Comparison of ENCODE assay signal across 13 mouse cellular contexts in the genomic region with DNA sequence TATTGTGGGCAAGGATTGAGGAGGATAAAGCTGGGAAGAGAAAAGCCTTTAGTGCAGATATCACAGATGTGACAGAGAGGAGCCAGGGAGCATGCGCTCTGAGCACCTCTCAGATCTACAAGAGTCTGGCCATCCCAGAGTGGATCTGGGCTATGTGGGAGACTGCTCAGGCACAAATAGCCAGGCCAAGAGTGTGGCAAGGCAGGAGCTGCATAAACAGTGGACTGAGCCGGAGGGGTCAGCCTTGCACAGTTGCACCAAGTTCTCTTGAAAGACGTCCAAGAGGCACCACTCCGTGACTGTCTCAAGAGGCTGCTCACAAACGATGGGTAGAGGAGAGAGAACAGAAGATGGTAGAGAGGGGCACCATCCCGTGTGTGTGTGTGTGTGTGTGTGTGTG.
"Had no signal": no experiment of that assay in that cellular context is flagged by ENCODE, and none has a peak within 500 bp of the region (broad histone marks: within the 10 kb centered on the region; RNA-seq: fewer than 3 reads in every experiment).

No protein-coding gene starts in this region.

- H3K9me3 ChIP-seq: intestine, embryonic 15.5 days; limb, embryonic 12.5 days; liver, embryonic 13.5 days; lung, embryonic 15.5 days; megakaryocyte, embryonic 14.5 days; midbrain, embryonic 12.5 days had no signal

- H3K27ac ChIP-seq: intestine, embryonic 15.5 days; layer of hippocampus, adult 2 months; limb, embryonic 12.5 days; liver, embryonic 13.5 days; lung, embryonic 15.5 days; macrophage; midbrain, embryonic 12.5 days; stomach, postnatal 0 days had no signal

- DNase-seq: kidney, postnatal 4 days; liver; liver, embryonic 13.5 days; liver, postnatal 0 days; thymus, postnatal 4 days had no signal

- ATAC-seq: intestine, embryonic 15.5 days; liver, postnatal 0 days had no signal

- H3K4me3 ChIP-seq: intestine, embryonic 15.5 days; layer of hippocampus, adult 2 months; limb, embryonic 12.5 days; liver, embryonic 13.5 days; lung, embryonic 15.5 days; megakaryocyte, embryonic 14.5 days; midbrain, embryonic 12.5 days had no signal

- H3K4me1 ChIP-seq: intestine, embryonic 15.5 days; limb, embryonic 12.5 days; midbrain, embryonic 12.5 days had no signal

- H3K9ac ChIP-seq: intestine, embryonic 15.5 days; limb, embryonic 12.5 days; liver, embryonic 13.5 days; liver, postnatal 0 days; lung, embryonic 15.5 days; midbrain, embryonic 12.5 days had no signal

- H3K36me3 ChIP-seq: intestine, embryonic 15.5 days; limb, embryonic 12.5 days; liver, embryonic 13.5 days; lung, embryonic 15.5 days; midbrain, embryonic 12.5 days had no signal

- H3K4me2 ChIP-seq: intestine, embryonic 15.5 days; limb, embryonic 12.5 days; liver, embryonic 13.5 days; lung, embryonic 15.5 days; midbrain, embryonic 12.5 days had no signal

- H3K27me3 ChIP-seq: intestine, embryonic 15.5 days; limb, embryonic 12.5 days; liver, embryonic 13.5 days; lung, embryonic 15.5 days; midbrain, embryonic 12.5 days had no signal
